Mouse (Mus musculus) kidney, adult 2 months (tissue): ENCODE data around the gene Cfap100.

Experiments
- CTCF ChIP-seq: fragments of 200-500 bp; conservative IDR thresholded peaks from 2 replicates; pipeline ENCODE4 v1.5.1; 2011; ENCODE audit warnings: low read depth, mild to moderate bottlenecking, control low read depth, low read length, moderate library complexity, mixed read lengths; ENCODE audit not compliant: insufficient read depth, insufficient read length
- POLR2A ChIP-seq: fragments of 200-500 bp; IDR thresholded peaks from one replicate; pipeline ENCODE4 v1.6.1; 2011; ENCODE audit warnings: low read depth, low read length, control low read depth

- TF ChIP-seq CTCF: no peak
- TF ChIP-seq POLR2A: no peak
These were observed 34.7 kb upstream of the Cfap100 start for GRCm38 (mm10) chr6:90463228-90463862.
